Mouse (Mus musculus): ENCODE measurements around the gene Bloc1s6. TPM values are rescaled to one million over a fixed set of nuclear protein-coding genes. Genes with fewer than 3 reads are reported as not detected.

Bloc1s6 gene
- polyA plus RNA-seq, 1 experiment, result 40.5 TPM

GRCm38 (mm10) chr2:122720564-122720963 is 17.7 kb upstream of the Bloc1s6 start:
- Histone ChIP-seq H3K27ac (ENCODE audit: control insufficient read depth, insufficient read depth, low read length) (peak overlapping the region; percentile 100), H3K27me3 (ENCODE audit: control insufficient read depth, insufficient read depth, low read length) (no peaks in the 10 kb centered on the region), H3K4me3 (ENCODE audit: control insufficient read depth, insufficient read depth, low read length) (no peak overlapping the region), H3K36me3 (ENCODE audit: control insufficient read depth, insufficient read depth, low read length) (no peaks in the 10 kb centered on the region), H3K4me1 (replicated peaks; ENCODE audit: control insufficient read depth, insufficient read depth, low read length) (peaks cover 15% of the 10 kb centered on the region)
- DNase-seq, result peak; percentile 58
- TF ChIP-seq POLR2A (IDR thresholded peaks at IDR 0.05; ENCODE audit: control insufficient read depth, extremely low read depth, insufficient read depth, low read length, poor library complexity) (no peak), CTCF (IDR thresholded peaks at IDR 0.05; ENCODE audit: borderline replicate concordance, control insufficient read depth, extremely low read depth, insufficient read depth, low read length, poor library complexity) (no peak)
- WGBS, result 2% methylated on average over 3 of the region's 3 CpGs

DNA sequence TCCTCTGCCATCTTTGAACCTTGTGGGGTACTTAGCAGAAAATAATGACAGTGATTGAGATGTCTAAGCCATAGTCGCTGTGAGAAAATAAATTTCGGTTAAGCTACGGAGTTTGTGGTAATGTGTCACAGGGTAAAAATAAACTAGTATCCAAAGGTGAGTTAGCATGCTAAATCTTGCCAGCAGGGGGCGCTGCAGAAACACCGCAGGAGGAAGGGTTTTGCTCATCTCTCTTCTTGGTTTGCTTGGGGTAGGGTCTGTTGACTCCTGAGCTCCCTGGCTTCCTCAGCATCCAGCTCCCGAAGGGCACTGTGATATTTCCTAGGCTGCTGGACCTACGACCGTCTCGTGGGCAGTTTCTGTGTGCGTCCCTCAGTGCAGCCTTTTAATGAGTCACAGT is 12.7 kb upstream of the Bloc1s6 start:
- 66% methylated on average over 10 of the region's 10 CpGs for WGBS
- no peaks in the 10 kb centered on the region for H3K27me3 ChIP-seq (ENCODE audit: control insufficient read depth, insufficient read depth, low read length)
- peak; percentile 62 for DNase-seq
- H3K4me3 ChIP-seq (ENCODE audit: control insufficient read depth, insufficient read depth, low read length), result no peak overlapping the region
- TF ChIP-seq CTCF (IDR thresholded peaks at IDR 0.05; ENCODE audit: borderline replicate concordance, control insufficient read depth, extremely low read depth, insufficient read depth, low read length, poor library complexity) (peak; percentile 64; the same call in 1 of the 2 replicates), POLR2A (IDR thresholded peaks at IDR 0.05; ENCODE audit: control insufficient read depth, extremely low read depth, insufficient read depth, low read length, poor library complexity) (no peak)
- peaks cover 7% of the 10 kb centered on the region for H3K4me1 ChIP-seq (replicated peaks; ENCODE audit: control insufficient read depth, insufficient read depth, low read length)
- no peaks in the 10 kb centered on the region for H3K36me3 ChIP-seq (ENCODE audit: control insufficient read depth, insufficient read depth, low read length)
- H3K27ac ChIP-seq (ENCODE audit: control insufficient read depth, insufficient read depth, low read length), result no peak overlapping the region

DNA sequence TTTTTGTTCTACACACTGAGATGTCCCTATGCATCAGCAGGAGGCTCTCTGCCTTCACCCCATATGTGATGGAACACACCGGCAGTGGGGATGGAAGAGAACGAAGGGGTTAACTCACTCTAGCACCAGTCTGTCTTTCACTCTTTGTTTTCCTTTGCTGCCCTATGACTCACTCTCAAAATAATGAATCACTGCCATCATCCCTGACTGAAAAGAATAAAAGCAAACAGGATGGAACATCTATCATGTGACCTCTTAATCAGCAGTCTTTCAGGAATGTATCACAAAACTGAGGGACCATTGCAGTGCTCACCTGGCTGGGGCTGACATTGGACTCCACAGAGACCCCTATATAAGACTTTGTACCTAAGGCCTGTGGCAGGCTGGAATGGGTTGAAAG is 6.8 kb upstream of the Bloc1s6 start:
- Histone ChIP-seq H3K4me1 (replicated peaks; ENCODE audit: control insufficient read depth, insufficient read depth, low read length) (no peaks in the 10 kb centered on the region), H3K27me3 (ENCODE audit: control insufficient read depth, insufficient read depth, low read length) (no peaks in the 10 kb centered on the region)
- TF ChIP-seq POLR2A (IDR thresholded peaks at IDR 0.05; ENCODE audit: control insufficient read depth, extremely low read depth, insufficient read depth, low read length, poor library complexity) (no peak), CTCF (IDR thresholded peaks at IDR 0.05; ENCODE audit: borderline replicate concordance, control insufficient read depth, extremely low read depth, insufficient read depth, low read length, poor library complexity) (no peak)

GRCm38 (mm10) chr2:122739023-122739422 is 720 bp downstream of the Bloc1s6 start:
- no peak for DNase-seq
- Histone ChIP-seq H3K36me3 (ENCODE audit: control insufficient read depth, insufficient read depth, low read length) (0 out of 2 replicates have a peak, but pooled peaks cover 4% of the 10 kb centered on the region), H3K27me3 (ENCODE audit: control insufficient read depth, insufficient read depth, low read length) (no peaks in the 10 kb centered on the region), H3K4me1 (replicated peaks; ENCODE audit: control insufficient read depth, insufficient read depth, low read length) (no peaks in the 10 kb centered on the region), H3K4me3 (ENCODE audit: control insufficient read depth, insufficient read depth, low read length) (peak overlapping the region; percentile 88), H3K27ac (ENCODE audit: control insufficient read depth, insufficient read depth, low read length) (no peak overlapping the region)
- WGBS, result 17% methylated on average over 7 of the region's 7 CpGs
- TF ChIP-seq POLR2A (IDR thresholded peaks at IDR 0.05; ENCODE audit: control insufficient read depth, extremely low read depth, insufficient read depth, low read length, poor library complexity) (no peak), CTCF (IDR thresholded peaks at IDR 0.05; ENCODE audit: borderline replicate concordance, control insufficient read depth, extremely low read depth, insufficient read depth, low read length, poor library complexity) (no peak)

More for the DNA sequence above, 6.8 kb upstream of the Bloc1s6 start:
- WGBS, result 88% methylated on average over 2 of the region's 2 CpGs
- DNase-seq, result no peak
- H3K36me3 ChIP-seq (ENCODE audit: control insufficient read depth, insufficient read depth, low read length), result no peaks in the 10 kb centered on the region
- no peak overlapping the region for H3K27ac ChIP-seq (ENCODE audit: control insufficient read depth, insufficient read depth, low read length)
- no peak overlapping the region for H3K4me3 ChIP-seq (ENCODE audit: control insufficient read depth, insufficient read depth, low read length)

DNA sequence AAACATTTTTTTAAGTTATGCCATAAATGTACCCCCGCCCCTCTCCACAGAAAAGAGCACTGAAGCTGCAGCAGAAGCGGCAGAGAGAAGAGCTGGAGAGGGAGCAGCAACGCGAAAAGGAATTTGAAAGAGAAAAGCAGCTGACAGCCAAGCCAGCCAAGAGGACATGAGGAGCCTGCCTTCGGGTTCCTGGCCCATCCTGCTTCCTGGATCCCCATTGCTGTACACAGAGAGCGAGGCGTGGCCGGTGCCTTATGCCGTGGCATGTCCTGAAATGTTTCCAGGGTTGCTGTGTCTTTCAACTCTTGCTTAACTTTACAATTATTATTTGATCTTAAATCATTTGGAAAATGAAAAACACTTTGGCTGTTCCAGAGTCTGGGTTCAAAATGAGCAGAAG is 8.2 kb downstream of the Bloc1s6 start:
- no peak for TF ChIP-seq POLR2A (IDR thresholded peaks at IDR 0.05; ENCODE audit: control insufficient read depth, extremely low read depth, insufficient read depth, low read length, poor library complexity)
- TF ChIP-seq CTCF (IDR thresholded peaks at IDR 0.05; ENCODE audit: borderline replicate concordance, control insufficient read depth, extremely low read depth, insufficient read depth, low read length, poor library complexity), result no peak
- no peak for DNase-seq
- WGBS, result 91% methylated on average over 9 of the region's 9 CpGs
- H3K27me3 ChIP-seq (ENCODE audit: control insufficient read depth, insufficient read depth, low read length), result no peaks in the 10 kb centered on the region
- no peak overlapping the region for H3K4me3 ChIP-seq (ENCODE audit: control insufficient read depth, insufficient read depth, low read length)
- H3K4me1 ChIP-seq (replicated peaks; ENCODE audit: control insufficient read depth, insufficient read depth, low read length), result no peaks in the 10 kb centered on the region
- no peak overlapping the region for H3K27ac ChIP-seq (ENCODE audit: control insufficient read depth, insufficient read depth, low read length)
- peaks cover 34% of the 10 kb centered on the region for H3K36me3 ChIP-seq (ENCODE audit: control insufficient read depth, insufficient read depth, low read length)

GRCm38 (mm10) chr2:122753739-122754343 is 15.5 kb downstream of the Bloc1s6 start:
- H3K4me1 ChIP-seq (replicated peaks; ENCODE audit: control insufficient read depth, insufficient read depth, low read length), result no peaks in the 10 kb centered on the region
- H3K36me3 ChIP-seq (ENCODE audit: control insufficient read depth, insufficient read depth, low read length), result no peaks in the 10 kb centered on the region
- no peak overlapping the region for H3K27ac ChIP-seq (ENCODE audit: control insufficient read depth, insufficient read depth, low read length)
- TF ChIP-seq CTCF (IDR thresholded peaks at IDR 0.05; ENCODE audit: borderline replicate concordance, control insufficient read depth, extremely low read depth, insufficient read depth, low read length, poor library complexity) (no peak), POLR2A (IDR thresholded peaks at IDR 0.05; ENCODE audit: control insufficient read depth, extremely low read depth, insufficient read depth, low read length, poor library complexity) (no peak)
- WGBS, result 17% methylated on average over 7 of the region's 7 CpGs
- H3K4me3 ChIP-seq (ENCODE audit: control insufficient read depth, insufficient read depth, low read length), result no peak overlapping the region
- no peaks in the 10 kb centered on the region for H3K27me3 ChIP-seq (ENCODE audit: control insufficient read depth, insufficient read depth, low read length)
- peak; percentile 66 for DNase-seq

Measured in thymus, adult 2 months (tissue).